Mouse (Mus musculus): ENCODE results near the gene Dnajc30. TPM values are rescaled to one million over a fixed set of nuclear protein-coding genes. Genes with fewer than 3 reads are reported as not detected.

Gene Dnajc30
- total RNA-seq, 4 experiments from 2014 or later, result 40.1 to 43.0 (median 42.0) TPM

- DNase-seq (ENCODE audit: low spot score in 2 of 2), result no peak
Measured at GRCm38 (mm10) chr5:135107521-135108501, 43.8 kb downstream of the Dnajc30 start.

GRCm38 (mm10) chr5:135109017-135109416 lies 45.0 kb downstream of the Dnajc30 start:
- no peak for DNase-seq (ENCODE audit: low spot score in 2 of 2)

GRCm38 (mm10) chr5:135109426-135109825 lies 45.4 kb downstream of the Dnajc30 start:
- no peak for DNase-seq (ENCODE audit: low spot score in 2 of 2)

GRCm38 (mm10) chr5:135109976-135110375 lies 46.0 kb downstream of the Dnajc30 start:
- no peak for DNase-seq (ENCODE audit: low spot score in 2 of 2)

GRCm38 (mm10) chr5:135113782-135114181 lies 49.8 kb downstream of the Dnajc30 start:
- no peak for DNase-seq (ENCODE audit: low spot score in 2 of 2)

- no peak for DNase-seq (ENCODE audit: low spot score in 2 of 2)
Measured at GRCm38 (mm10) chr5:135115241-135115640, 51.2 kb downstream of the Dnajc30 start.

Other genes starting within 250 kb of the Dnajc30 start
- not detected for gene Tmem270, start 157.5 kb upstream of the Dnajc30 start, total RNA-seq (2022)
- gene Cldn13, start 148.7 kb upstream of the Dnajc30 start, total RNA-seq (2022), result not detected
- gene Mettl27, start 131.8 kb upstream of the Dnajc30 start, total RNA-seq (2022), result 10 to 100 TPM in 3 of 4 experiments, 1 to 10 TPM in 1; 9.7 to 11.5 (median 11.1) TPM
- gene Cldn4, start 117.3 kb upstream of the Dnajc30 start, total RNA-seq (2022), result not detected
- under 1 TPM in 2 of 4 experiments, not detected in 2; 0.50 to 0.93 TPM for gene Cldn3, start 78.0 kb upstream of the Dnajc30 start, total RNA-seq (2022)
- gene Abhd11, start 55.0 kb upstream of the Dnajc30 start, total RNA-seq (2022), result 10 to 100 TPM; 35.2 to 39.9 (median 36.7) TPM
- 100 to 1,000 TPM; 239 to 271 (median 248) TPM for gene Stx1a, start 40.7 kb upstream of the Dnajc30 start, total RNA-seq (2022)
- gene Bud23, start 757 bp downstream of the Dnajc30 start, total RNA-seq (2022), result 10 to 100 TPM; 39.2 to 51.0 (median 47.5) TPM
- gene Vps37d, start 14.1 kb downstream of the Dnajc30 start, total RNA-seq (2022), result 10 to 100 TPM; 29.0 to 31.4 (median 29.7) TPM
- gene Mlxipl, start 25.7 kb downstream of the Dnajc30 start, total RNA-seq (2022), result 10 to 100 TPM in 1 of 4 experiments, 1 to 10 TPM in 3; 4.8 to 11.3 (median 7.4) TPM
- 10 to 100 TPM; 22.9 to 28.7 (median 27.5) TPM for gene Tbl2, start 85.5 kb downstream of the Dnajc30 start, total RNA-seq (2022)
- 10 to 100 TPM; 51.9 to 65.5 (median 57.1) TPM for gene Bcl7b, start 104.1 kb downstream of the Dnajc30 start, total RNA-seq (2022)
- gene Baz1b, start 123.1 kb downstream of the Dnajc30 start, total RNA-seq (2022), result 10 to 100 TPM; 69.3 to 77.7 (median 73.6) TPM
- 1 to 10 TPM; 4.3 to 6.5 (median 5.4) TPM for gene Fzd9, start 187.0 kb downstream of the Dnajc30 start, total RNA-seq (2022)

All from left cerebral cortex, adult 8-10 months (tissue).